Mouse (Mus musculus) neural tube, embryonic 10.5 days (tissue): ENCODE results near the gene Tab2.
"Not testable (repeated sequence)": the region's sequence is repeated elsewhere in the genome, so short reads cannot be mapped to it uniquely, and the experiment has no call there.

Experiments
- DNase-seq: peaks from one replicate; pipeline ENCODE4 v3.0.0-alpha.2; 2017; ENCODE audit warnings: low spot score; ENCODE audit errors: extremely low spot score

Gene Tab2

DNA sequence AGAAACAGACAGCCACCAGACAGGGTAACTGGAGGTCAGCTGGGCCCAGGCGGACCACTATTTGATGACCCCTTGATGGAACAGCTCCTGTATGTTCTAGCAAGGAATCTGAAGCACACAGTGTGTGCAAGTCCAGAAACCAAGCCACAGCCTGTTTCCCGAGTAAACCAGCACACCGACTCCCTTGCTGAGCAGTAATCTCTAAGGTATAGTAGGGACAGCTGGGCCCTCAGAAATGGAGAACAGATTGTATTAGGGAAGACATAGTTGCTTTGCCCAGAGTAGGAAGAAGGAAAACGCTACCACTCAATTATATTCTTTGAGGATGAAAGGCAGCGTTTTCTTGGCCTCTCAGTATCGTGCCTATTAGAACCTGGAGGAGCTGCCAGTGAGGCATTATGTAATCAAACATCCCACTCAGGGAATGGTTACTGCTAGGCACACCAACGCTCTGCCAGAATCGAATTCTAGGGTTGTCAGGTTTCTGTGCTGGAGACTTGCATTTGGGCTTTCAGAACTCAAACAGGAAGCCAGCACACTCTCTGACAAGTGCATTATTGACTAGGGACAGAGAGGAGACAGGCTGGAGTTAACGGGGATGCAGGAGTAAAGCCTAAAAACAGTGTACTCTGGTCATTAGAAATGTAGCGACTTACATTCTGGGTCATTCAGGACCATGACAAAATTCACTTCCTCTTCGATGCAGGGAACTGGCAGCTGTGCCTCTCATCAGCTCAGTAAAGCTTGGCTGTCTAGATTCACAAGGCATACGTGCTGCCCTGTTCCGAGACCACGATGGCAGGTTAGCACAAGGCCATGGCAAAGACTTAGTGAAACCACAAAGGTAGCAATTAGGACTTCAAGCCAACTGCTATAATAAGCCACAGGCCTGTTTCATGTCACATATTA is 55.1 kb downstream of the Tab2 start:
- no peak for DNase-seq

DNA sequence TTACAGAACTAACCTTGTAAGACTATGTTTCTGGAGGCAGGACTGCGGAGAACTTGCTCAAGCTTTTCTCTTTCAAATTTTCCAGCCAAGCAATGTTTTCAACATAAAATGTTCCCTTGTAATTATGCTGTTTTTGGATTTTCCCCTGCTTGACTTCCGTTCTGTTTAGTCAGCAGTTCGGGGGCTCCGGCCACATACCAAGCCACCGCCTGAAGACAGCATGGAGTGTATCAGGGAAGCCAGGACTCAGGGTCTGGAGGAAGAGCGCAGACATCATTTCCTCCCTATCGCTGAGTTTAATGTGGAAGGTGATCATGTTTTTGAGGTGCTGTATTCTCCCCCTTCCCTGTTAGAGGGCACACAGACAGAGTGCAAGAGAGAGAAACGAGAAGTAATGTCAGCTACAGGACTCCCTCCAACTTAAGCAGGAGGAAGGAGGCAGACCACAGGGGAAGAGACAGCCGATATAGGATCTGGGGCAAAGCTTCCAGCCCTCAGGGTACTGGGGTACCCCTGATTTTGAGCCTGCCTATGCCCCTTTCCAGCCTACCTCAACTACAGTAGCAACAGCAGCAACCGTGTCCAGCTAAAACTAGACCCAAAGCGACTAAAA is 67.7 kb downstream of the Tab2 start:
- DNase-seq, result no peak

DNA sequence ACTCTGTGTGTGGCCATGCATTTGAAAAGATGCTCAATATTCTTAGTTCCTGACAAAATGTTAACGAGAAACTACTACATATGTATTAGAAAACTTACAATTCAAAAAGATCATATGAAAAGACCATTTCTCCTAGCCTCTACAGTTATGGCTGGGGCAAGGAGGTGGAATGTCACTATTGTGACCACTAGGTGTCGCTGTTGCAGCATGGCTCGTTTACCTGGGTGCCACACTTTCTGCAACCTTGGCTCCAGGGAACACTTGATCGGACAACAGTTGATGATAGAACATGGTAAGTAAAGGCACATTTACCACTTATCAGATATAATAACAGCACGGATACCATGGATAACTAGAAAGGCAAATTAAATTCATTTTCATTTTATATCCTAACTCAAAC is 72.5 kb downstream of the Tab2 start:
- peak; percentile 70 for DNase-seq

DNA sequence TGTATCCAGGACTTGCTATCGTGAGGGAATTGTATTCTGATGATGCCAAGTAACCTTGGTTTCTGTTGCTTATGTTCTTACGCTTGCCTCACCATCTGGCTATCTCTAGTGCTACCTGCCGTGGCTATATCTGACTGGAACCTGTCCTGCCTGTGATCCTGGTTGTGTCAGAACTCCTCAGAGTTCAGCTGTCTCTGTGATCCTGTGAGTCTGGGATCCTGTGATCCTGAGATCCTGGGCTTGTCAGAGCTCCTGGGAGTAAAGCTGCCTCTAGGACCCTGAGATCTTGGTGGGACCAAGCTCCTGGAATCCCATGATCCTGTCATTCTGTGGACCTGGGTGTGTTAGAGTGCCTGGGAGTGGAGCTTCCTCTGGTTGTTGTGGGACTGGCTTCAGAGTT is 74.1 kb downstream of the Tab2 start:
- no peak for DNase-seq

DNA sequence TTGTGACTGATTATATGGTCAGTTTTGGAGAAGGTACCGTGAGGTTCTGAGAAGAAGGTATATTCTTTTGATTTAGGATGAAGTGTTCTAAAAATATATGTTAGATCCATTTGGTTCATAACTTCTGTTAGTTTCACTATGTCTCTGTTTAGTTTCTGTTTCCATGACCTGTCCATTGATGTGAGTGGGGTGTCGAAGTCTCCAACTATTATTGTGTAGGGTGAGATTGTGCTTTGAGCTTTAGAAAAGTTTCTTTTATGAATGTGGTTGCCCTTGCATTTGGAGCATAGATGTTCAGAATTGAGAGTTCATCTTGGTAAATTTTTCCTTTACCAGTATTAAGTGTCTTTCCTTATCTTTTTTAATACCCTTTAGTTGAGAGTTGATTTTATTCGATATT is 75.7 kb downstream of the Tab2 start:
- DNase-seq, result not testable (repeated sequence)

DNA sequence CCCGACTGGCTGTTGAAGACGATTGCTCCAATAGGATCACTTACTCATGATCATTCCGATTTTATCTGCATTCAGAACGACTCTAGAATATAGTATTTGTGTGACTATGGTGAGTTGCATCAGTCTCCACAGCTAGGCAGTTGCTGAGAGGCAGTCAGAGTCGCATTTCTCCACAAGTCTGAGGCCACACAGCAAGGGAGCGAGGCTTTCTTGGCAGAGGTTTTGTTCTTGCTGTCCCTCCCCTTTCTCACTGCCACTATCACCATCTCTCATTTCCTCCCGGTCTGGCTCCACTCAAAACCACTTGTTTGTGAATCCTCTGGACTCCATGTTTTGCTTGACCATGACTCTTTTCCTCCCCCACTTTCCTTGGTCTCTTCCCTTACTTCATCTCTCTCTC is 81.8 kb downstream of the Tab2 start:
- no peak for DNase-seq

DNA sequence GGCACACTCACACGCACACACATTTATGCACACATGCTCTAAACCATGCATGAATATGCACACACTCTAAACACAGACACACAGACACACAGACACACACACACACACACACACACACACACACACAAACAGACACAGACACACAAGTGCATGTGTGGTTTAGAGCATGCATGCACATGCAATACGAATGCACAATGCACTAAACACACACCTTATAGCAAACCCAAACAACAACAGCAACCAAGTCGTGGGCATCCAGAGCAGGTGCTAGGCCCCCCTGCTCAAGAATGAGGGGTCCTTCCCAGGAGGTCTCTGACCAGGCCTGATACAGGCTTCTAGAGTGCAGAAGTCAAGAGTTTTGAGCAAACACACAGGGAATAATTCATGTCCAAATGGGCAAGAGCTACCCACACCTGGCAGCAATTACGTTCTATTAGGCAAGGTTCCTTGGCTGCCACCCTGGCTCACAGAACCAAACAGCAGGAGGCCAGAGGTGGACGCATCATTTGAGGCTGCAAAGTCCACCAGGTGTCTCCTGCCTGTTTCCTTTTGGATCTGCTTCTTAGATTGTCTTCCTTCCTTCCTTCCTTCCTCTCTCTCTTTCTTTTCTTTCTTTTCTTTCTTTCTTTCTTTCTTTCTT is 84.5 kb downstream of the Tab2 start:
- DNase-seq, result no peak

DNA sequence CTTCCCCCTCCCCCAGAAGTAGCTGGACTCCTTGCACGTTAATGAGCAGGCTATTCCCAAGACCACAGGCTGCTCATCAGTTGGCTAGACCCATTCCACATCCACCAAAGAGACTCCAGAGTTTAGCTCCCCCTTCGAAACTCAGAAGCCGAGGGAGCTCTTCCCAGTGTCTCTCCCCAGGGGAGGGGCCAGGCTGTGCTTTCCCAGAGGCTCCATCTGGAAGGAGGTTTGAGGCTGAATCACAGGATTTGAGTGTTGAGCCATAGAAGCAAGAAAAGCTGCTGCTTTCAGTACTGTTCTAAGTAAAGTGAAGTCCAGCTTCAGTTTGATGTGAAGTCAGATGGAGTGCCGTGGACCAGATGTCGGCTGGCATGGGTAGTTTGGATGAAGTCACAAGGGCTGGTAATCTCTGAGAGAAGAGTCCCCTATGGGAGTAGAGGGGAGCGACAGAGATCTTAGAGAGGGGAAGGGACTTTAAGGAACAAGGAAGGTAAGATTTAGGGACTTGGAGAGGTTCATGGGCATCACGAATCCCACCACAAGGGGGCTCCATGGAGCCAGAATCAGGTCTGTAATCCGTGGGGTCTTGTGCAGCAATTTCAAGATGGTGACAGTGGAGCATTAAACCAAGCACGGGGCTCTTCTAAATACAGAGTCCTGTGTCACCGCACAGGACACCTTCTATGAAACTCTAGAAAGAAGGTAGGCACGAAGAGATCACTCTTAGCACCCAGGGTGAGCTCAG is 85.3 kb downstream of the Tab2 start:
- peak; percentile 36 for DNase-seq

DNA sequence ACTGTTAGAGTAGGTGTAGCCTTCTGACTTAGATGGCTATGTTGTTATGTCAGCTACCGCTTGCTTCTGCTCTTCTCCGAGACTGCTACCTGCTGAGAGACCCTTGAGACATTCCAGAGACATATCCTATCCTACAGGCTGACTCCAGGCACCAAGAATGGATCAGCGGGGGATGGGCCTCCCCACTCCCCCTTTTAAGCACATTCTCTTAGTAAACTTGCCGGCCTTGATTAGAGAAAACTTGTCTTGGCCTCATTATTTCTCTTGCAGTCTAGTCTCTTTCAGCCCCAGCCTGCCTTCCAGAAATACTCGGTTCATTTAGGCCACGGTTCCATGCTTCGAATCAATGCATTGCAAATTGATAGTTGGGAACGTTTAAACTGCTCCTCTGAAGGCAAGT is 86.3 kb downstream of the Tab2 start:
- no peak for DNase-seq

DNA sequence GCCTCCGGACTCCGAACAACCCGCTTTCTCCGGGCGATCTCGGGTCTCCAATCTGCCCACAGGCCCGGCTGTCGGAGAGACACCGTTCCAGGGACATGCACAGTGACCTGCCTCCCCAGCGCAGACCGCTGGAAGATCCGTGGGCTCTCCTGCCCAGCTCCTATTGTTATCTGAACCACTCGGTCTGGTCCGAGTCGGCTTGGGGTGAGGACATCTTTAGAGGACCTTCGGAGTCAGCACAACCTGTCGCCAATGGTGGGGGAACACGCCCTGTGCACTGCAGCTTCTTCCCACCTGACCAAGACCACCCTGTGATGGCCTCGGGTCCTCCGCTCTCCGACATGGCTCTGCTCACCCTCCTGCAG is 88.4 kb downstream of the Tab2 start:
- peak; percentile 52 for DNase-seq

DNA sequence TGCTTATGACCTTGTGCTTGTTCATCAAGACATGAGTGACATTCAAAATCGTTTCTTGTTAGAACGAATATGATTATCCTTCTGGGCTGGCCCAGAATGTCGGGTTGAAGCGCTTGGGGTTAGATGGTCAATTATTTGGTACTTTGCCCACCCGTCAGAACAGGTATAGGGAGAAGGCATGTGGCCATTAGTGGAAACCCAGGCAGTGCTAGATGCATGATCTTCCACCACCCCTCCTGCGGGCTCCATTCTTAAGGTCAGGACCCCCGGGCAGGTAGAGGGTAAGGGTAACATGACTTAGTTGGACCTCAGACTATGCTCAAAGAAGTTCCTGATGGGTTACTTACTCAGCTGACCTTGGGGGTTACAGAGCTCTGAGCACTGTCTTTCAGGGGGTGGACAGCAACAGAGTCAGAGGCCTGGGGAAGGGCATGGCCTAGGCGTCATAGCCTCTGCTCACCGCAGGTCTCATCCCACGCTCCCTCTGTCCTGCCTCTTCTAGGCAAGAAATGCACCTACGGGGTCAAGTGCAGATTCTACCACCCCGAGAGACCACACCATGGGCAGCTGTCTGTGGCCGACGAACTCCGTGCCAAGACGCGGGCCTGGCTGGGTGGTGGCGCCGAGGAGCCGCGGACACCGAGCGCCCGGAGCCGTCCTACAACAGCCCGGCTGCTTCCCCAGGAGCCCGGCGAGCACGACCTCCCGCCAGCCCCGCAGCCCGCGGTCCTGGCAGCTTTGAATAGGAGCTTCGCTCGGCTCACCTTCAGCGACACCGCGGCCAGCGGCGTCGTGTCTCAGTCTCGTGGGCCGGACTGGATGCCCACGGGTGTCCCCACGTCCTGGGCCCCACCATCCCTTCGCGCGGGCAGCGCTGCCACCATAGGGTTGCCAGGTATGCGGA is 89.0 kb downstream of the Tab2 start:
- peak; percentile 55 for DNase-seq

DNA sequence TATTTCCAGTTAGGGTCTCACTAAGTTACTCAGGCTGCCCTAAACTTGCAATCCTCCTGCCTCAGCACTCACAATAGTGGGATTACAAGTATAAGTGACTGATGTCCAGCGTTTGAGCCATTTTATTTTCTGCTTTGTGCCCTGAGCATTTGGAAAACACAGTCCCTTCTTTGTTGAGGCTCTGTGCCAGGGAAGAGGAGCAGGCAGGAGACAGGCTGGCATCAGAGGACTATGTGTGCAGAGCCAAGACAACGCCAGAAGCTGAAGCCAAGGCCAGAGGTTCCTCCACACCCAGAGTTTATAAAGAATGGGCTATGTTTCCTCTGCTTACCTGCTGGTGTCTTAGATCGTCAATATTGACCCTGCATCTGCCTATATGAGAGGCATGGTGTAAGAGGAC is 91.2 kb downstream of the Tab2 start:
- no peak for DNase-seq

DNA sequence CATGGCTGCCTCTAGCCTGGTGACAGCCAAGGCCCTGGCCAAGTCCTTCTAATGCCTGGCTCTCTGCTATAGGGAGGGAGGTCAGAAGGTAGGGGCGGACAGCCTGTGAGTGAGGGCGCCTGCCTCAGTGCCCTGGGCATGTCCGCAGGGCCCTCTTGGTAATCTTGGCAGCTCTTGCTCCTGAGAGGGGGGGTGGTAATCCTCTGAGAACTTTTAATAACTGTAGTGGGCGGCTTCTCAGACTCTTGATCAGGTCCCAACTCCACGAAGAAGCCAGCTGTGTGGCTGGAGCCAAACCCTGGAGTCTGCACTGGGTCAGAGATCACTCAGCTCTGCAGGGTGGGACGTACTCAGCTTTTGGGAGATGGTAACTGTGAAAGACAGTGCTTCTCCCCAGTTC is 91.8 kb downstream of the Tab2 start:
- no peak for DNase-seq

DNA sequence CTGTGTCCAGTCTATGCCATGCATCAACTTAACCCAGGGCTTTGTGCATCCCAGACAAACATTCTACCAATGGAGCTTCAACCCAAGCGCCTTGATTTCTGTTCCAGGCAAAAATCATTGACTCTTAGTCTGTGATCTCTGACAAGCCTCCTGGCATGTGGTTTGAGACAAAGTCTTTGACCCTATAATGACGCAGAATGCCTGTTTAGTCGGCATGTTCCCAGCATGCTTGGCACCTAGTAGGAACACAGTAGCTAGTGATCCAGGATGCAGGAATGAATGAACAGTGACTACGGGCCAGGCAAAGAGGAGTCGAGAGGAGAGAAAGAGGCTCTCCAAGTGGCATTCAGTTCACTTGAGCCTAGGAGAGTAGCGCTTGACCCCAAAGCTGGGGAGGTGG is 92.6 kb downstream of the Tab2 start:
- DNase-seq, result no peak

DNA sequence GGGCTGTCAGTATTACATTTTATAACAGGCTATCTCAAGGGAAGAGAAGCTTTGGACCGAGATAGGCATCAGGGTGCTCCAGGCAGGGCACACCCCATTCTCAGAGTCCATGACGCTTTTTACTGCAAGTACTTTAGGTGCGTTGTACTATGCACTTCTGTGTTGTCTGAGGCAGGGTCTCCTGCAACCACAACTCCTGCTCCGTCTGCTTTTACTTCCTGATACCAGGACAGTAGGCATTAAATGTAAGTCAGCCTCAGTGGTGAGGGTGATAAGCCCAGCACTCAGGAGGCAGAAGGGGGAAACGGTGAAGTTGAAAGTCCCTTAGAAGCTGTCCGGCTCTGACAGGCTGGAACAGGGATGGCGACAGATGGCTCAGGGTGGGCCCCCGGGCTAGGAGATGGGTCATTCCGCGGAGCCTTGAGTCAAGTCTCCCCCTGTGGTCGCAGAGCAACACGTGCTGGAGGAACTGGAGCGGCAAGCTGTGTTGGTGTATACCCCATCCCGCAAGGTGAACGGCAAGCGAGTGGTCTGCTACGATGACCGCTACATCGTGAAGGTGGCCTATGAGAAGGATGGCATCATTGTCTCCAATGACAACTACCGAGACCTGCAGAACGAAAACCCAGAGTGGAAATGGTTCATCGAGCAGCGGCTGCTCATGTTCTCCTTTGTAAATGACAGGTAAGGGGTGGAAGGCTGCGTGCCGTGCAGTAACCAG is 93.9 kb downstream of the Tab2 start:
- DNase-seq, result no peak

DNA sequence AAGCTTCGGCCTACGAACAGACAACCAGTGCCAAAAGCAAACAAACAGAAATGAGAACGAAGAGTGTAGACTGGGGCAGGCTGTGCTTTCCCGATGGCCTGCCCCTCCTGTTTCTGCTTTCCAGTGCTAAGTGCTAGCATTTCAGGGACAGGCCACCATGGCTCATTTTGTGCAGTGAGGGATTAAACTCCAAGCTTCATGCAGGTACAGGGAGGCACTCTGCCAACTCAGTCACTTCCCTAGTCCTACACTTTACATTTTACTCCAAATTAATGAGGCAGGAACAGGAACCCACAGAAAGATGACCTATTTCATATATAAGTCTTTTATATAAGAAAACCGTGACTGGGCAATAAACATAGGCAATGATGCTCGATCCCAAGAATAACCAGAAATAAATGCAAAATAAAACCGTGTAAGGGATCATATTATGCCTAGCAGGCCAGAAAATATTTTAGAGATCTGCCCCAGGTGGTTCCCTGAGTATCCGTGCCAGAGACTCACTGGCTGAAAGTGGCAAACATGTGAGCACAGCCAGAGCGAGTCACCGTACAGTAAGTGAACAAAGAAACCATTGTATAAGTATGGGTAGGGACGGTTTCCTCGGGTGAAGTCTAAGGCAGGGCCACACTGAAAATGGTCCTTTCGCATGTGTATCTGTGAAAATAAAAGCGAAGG is 94.6 kb downstream of the Tab2 start:
- DNase-seq, result no peak

DNA sequence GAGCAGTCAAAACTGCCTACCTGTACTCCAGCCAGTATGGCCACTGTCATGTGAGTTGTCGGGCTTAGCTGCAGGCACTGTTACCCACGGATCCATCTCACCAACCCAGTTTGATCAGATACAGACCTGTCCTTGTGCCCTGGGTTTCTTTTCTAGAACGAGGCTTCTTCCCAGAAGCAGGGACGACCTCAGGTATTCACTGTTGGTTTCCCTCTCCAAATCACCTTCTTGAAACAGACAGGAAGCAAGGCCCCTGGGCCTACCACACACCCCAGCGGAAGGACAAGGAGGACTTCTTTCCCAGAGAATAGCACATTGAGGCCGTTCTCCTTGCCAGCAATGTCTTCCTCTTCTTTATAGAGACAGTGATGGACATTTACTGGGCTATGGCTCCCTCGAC is 95.5 kb downstream of the Tab2 start:
- DNase-seq, result no peak
